Mouse (Mus musculus) hindbrain, embryonic 14.5 days (tissue): ENCODE data around the gene Ddc. TPM values are rescaled to one million over a fixed set of nuclear protein-coding genes. Genes with fewer than 3 reads are reported as not detected.

Experiments
- ATAC-seq: fragments of 200-750 bp; cut with Nextera tagmentation; 2 replicates; pipeline ENCODE4 v1.8.0; 2017; ENCODE audit warnings: moderate number of reproducible peaks, mild to moderate bottlenecking, moderate TSS enrichment, moderate library complexity; ENCODE audit not compliant: low FRiP score
- DNase-seq: peaks from one replicate; pipeline ENCODE4 v3.0.0-alpha.2; 2015; ENCODE audit warnings: low spot score
- H3K27ac ChIP-seq: fragments of 300-500 bp; sonication (generic); 2 replicates; pipeline ENCODE4 v1.5.1; 2014; ENCODE audit warnings: mild to moderate bottlenecking, moderate library complexity
- H3K27me3 ChIP-seq: fragments of 300-500 bp; sonication (generic); 2 replicates; pipeline ENCODE4 v1.6.1; 2014; ENCODE audit warnings: mild to moderate bottlenecking, low read length, mixed read lengths; ENCODE audit not compliant: control insufficient read depth, insufficient read depth
- H3K36me3 ChIP-seq: fragments of 300-500 bp; sonication (generic); replicated peaks from 2 replicates; pipeline ENCODE4 v1.6.1; 2014; ENCODE audit not compliant: control insufficient read depth, insufficient read depth
- H3K4me1 ChIP-seq: fragments of 300-500 bp; sonication (generic); replicated peaks from 2 replicates; pipeline ENCODE4 v1.6.1; 2014; ENCODE audit warnings: antibody characterized with exemption, low read length, mixed read lengths; ENCODE audit not compliant: control insufficient read depth, insufficient read depth
- H3K4me2 ChIP-seq: fragments of 300-500 bp; sonication (generic); replicated peaks from 2 replicates; pipeline ENCODE4 v1.6.1; 2014; ENCODE audit warnings: mild to moderate bottlenecking, moderate library complexity
- H3K4me3 ChIP-seq: fragments of 300-500 bp; sonication (generic); replicated peaks from 2 replicates; pipeline ENCODE4 v1.5.1; 2014; ENCODE audit warnings: mild to moderate bottlenecking, low read length
- H3K9ac ChIP-seq: fragments of 300-500 bp; sonication (generic); 2 replicates; pipeline ENCODE4 v1.6.1; 2014
- H3K9me3 ChIP-seq: fragments of 300-500 bp; sonication (generic); 2 replicates; pipeline ENCODE4 v1.6.1; 2016; ENCODE audit warnings: low read length; ENCODE audit not compliant: control insufficient read depth
- WGBS: fragments of 180-500 bp; shearing (Covaris S2); extraction: QIAGEN DNeasy Blood & Tissue Kit; methylation state at CpG from one replicate; pipeline ENCODE4 v1.1.7; 2014; 5-methylcytosine and 5-hydroxymethylcytosine counted together
- polyA plus RNA-seq: library from polyadenylated mRNA; unstranded; fragments of >200 nt; fragmentation: Nextera tagmentation; extraction: Ambion mirVana; gene quantifications from 2 replicates; pipeline ENCODE4 v1.2.1, GENCODE M21; 2014

The Ddc gene
- polyA plus RNA-seq, 1 experiment from 2014 or later, result 7.0 TPM

GRCm38 (mm10) chr11:11801067-11801466 is 96.9 kb downstream of the Ddc start:
- WGBS, result 97% methylated on average over 9 of the region's 9 CpGs

GRCm38 (mm10) chr11:11800304-11800703 is 97.6 kb downstream of the Ddc start:
- DNase-seq (no peak), ATAC-seq (no peak)
- Histone ChIP-seq H3K9me3 (no peaks in the 10 kb centered on the region), H3K4me2 (no peak overlapping the region), H3K4me3 (no peak overlapping the region), H3K36me3 (peaks cover 21% of the 10 kb centered on the region), H3K27me3 (no peaks in the 10 kb centered on the region), H3K9ac (no peak overlapping the region), H3K27ac (no peak overlapping the region), H3K4me1 (no peaks in the 10 kb centered on the region)
- 94% methylated on average over 3 of the region's 3 CpGs for WGBS

More at GRCm38 (mm10) chr11:11801067-11801466, 96.9 kb downstream of the Ddc start:
- H3K36me3 ChIP-seq, result peaks cover 21% of the 10 kb centered on the region
- no peak overlapping the region for H3K4me2 ChIP-seq
- H3K4me3 ChIP-seq, result no peak overlapping the region
- no peak for ATAC-seq
- no peaks in the 10 kb centered on the region for H3K27me3 ChIP-seq
- DNase-seq, result no peak
- no peaks in the 10 kb centered on the region for H3K9me3 ChIP-seq
- H3K27ac ChIP-seq, result no peak overlapping the region
- H3K4me1 ChIP-seq, result no peaks in the 10 kb centered on the region
- H3K9ac ChIP-seq, result no peak overlapping the region

DNA sequence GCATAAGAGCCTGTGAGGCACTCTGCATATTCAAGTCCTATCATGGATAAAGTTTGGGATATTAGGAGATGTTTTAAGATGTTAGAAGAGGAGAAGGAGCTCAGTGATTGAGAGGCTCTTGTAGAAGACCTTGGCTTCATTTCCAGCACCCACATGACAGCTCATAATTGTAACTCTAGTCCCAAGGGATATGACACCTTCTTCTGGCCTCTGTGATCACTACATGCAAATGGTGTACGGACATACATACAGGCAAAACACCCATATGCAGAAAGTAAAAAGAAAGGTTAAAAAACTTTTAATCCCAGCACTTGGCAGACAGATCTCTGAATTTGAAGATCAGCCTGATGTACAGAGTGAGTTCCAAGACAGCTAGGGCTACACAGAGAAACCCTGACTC is 99.3 kb downstream of the Ddc start:
- H3K27me3 ChIP-seq, result no peaks in the 10 kb centered on the region
- peaks cover 21% of the 10 kb centered on the region for H3K36me3 ChIP-seq
- H3K4me3 ChIP-seq, result no peak overlapping the region
- DNase-seq (no peak), ATAC-seq (no peak)
- no peaks in the 10 kb centered on the region for H3K4me1 ChIP-seq
- WGBS, result 97% methylated on average over 1 of the region's 1 CpGs
- H3K9ac ChIP-seq, result no peak overlapping the region
- H3K9me3 ChIP-seq, result no peaks in the 10 kb centered on the region
- no peak overlapping the region for H3K27ac ChIP-seq
- no peak overlapping the region for H3K4me2 ChIP-seq

DNA sequence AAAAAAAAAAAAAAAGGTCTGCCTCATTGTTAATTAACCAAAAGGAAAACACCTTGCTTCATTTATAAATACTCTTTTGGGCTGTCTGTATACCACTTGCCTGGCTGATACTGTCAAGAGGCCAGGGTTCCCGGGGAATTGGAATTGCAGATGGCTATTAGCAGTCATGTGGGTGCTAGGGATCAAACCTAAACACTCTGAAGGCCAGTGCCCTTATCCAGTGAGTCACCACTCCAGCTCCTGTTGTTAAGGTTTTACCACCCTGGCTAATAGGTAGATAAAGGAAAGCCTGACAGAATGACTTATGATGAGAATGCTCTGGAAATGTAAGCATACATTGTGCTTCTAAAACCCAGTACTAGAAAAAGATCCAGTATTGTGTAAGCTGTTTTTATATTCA is 103.3 kb downstream of the Ddc start:
- DNase-seq (no peak), ATAC-seq (no peak)
- Histone ChIP-seq H3K9me3 (no peaks in the 10 kb centered on the region), H3K27ac (no peak overlapping the region), H3K36me3 (no peaks in the 10 kb centered on the region), H3K27me3 (no peaks in the 10 kb centered on the region), H3K4me3 (no peak overlapping the region), H3K4me1 (no peaks in the 10 kb centered on the region), H3K4me2 (no peak overlapping the region), H3K9ac (no peak overlapping the region)
- WGBS, result 93% methylated on average over 1 of the region's 1 CpGs

DNA sequence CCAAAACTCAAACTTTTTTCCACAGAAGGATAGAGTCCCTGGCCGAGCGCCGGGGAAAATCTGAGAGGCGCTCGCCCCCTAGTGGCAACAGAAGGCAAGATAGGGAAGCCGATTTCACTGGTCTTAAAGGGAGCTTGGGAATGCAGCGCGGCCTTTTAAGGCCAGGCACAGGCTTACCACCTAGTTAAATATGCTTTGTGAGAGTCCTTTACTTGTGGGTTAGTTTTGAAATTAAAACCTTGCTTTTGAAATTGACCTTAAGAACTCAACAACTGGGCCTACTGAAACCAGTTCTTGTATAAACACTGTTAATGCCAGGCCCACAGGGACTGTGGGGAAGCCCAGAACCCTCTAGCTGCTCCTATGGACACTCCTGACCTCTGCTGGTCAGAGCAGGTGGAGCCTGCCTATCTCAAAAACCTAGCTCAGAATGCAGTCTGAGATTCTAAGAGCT is 109.4 kb downstream of the Ddc start:
- Histone ChIP-seq H3K27me3 (no peaks in the 10 kb centered on the region), H3K27ac (no peak overlapping the region), H3K4me3 (no peak overlapping the region), H3K4me1 (no peaks in the 10 kb centered on the region), H3K9me3 (no peaks in the 10 kb centered on the region), H3K4me2 (peak overlapping the region; percentile 36; the same call in 1 of the 2 replicates), H3K9ac (no peak overlapping the region), H3K36me3 (no peaks in the 10 kb centered on the region)
- 0% methylated on average over 8 of the region's 8 CpGs for WGBS
- ATAC-seq (peak; percentile 94), DNase-seq (peak; percentile 88)

DNA sequence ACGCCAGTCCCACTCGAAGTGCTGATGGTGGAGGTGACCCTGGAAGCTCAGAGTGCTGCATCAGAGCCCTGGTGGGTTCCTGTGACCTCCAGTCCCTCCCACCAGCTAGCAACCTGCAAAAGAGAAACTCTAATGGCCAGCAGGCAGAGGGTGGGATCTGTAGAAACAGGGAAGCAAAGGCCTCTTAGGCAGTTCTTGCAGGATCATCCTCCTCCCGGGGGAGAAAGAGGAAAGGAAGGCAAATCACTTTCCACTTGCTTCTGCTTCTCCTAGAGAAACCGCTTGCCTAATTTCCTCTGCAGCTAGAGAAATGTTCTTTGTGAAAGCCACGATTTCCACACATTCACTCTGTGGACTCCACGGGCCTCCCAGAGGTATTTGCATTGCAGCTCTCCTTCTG is 112.5 kb downstream of the Ddc start:
- DNase-seq (no peak), ATAC-seq (no peak)
- no peaks in the 10 kb centered on the region for H3K4me1 ChIP-seq
- no peaks in the 10 kb centered on the region for H3K27me3 ChIP-seq
- H3K9me3 ChIP-seq, result no peaks in the 10 kb centered on the region
- H3K4me2 ChIP-seq, result no peak overlapping the region
- no peaks in the 10 kb centered on the region for H3K36me3 ChIP-seq
- 74% methylated on average over 6 of the region's 6 CpGs for WGBS
- H3K9ac ChIP-seq, result no peak overlapping the region
- H3K4me3 ChIP-seq, result no peak overlapping the region
- H3K27ac ChIP-seq, result no peak overlapping the region

DNA sequence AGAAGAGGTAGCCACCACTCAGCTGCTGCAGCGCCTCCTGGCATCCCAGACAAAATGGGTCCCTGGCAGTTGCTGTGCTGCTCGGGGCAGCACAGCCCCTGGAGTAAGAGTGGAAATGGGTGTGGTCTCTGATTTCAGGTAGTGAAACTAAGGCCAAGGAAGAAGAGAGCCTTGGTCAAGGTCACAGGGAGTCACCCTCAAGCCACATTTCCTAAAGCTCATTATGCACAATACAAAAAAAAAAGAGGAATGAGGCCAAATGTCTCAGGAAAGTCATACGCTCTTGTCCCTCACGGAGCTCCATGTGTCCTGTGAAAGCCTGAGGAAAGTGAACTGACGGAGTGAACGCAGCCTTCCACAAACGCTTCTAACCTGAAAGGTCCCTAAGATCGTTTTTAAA is 116.2 kb downstream of the Ddc start:
- H3K4me1 ChIP-seq, result no peaks in the 10 kb centered on the region
- H3K9ac ChIP-seq, result no peak overlapping the region
- 89% methylated on average over 8 of the region's 8 CpGs for WGBS
- no peak overlapping the region for H3K4me2 ChIP-seq
- H3K4me3 ChIP-seq, result no peak overlapping the region
- no peaks in the 10 kb centered on the region for H3K9me3 ChIP-seq
- DNase-seq (no peak), ATAC-seq (no peak)
- no peaks in the 10 kb centered on the region for H3K36me3 ChIP-seq
- no peaks in the 10 kb centered on the region for H3K27me3 ChIP-seq
- H3K27ac ChIP-seq, result no peak overlapping the region

- no peaks in the 10 kb centered on the region for H3K4me1 ChIP-seq
- DNase-seq (no peak), ATAC-seq (no peak)
- WGBS, result 96% methylated on average over 6 of the region's 6 CpGs
- H3K27me3 ChIP-seq, result no peaks in the 10 kb centered on the region
- no peak overlapping the region for H3K4me2 ChIP-seq
- H3K4me3 ChIP-seq, result no peak overlapping the region
- no peaks in the 10 kb centered on the region for H3K9me3 ChIP-seq
- H3K27ac ChIP-seq, result no peak overlapping the region
- H3K36me3 ChIP-seq, result no peaks in the 10 kb centered on the region
- H3K9ac ChIP-seq, result no peak overlapping the region
These were observed 119.6 kb downstream of the Ddc start for GRCm38 (mm10) chr11:11778345-11778744.

GRCm38 (mm10) chr11:11777796-11778195 is 120.1 kb downstream of the Ddc start:
- no peaks in the 10 kb centered on the region for H3K4me1 ChIP-seq
- no peak for DNase-seq
- H3K4me3 ChIP-seq, result no peak overlapping the region
- no peak overlapping the region for H3K27ac ChIP-seq
- no peaks in the 10 kb centered on the region for H3K27me3 ChIP-seq
- no peaks in the 10 kb centered on the region for H3K9me3 ChIP-seq
- no peaks in the 10 kb centered on the region for H3K36me3 ChIP-seq
- no peak for ATAC-seq
- no peak overlapping the region for H3K4me2 ChIP-seq
- H3K9ac ChIP-seq, result no peak overlapping the region
- 93% methylated on average over 2 of the region's 2 CpGs for WGBS

- ATAC-seq (no peak), DNase-seq (no peak)
- WGBS, result 79% methylated on average over 3 of the region's 3 CpGs
- H3K4me2 ChIP-seq, result no peak overlapping the region
- H3K4me3 ChIP-seq, result no peak overlapping the region
- no peak overlapping the region for H3K27ac ChIP-seq
- H3K9me3 ChIP-seq, result no peaks in the 10 kb centered on the region
- no peaks in the 10 kb centered on the region for H3K27me3 ChIP-seq
- H3K4me1 ChIP-seq, result no peaks in the 10 kb centered on the region
- no peak overlapping the region for H3K9ac ChIP-seq
- H3K36me3 ChIP-seq, result no peaks in the 10 kb centered on the region
These were observed 120.7 kb downstream of the Ddc start for GRCm38 (mm10) chr11:11777246-11777645.
